Mouse (Mus musculus): ENCODE measurements around the gene Helq. TPM values are rescaled to one million over a fixed set of nuclear protein-coding genes. Genes with fewer than 3 reads are reported as not detected.

Gene Helq
- total RNA-seq (2014; rRNA removed) (9.4 and 10.6 TPM in 2 replicates), polyA plus RNA-seq (2015; fragmentation: Nextera tagmentation; extraction: Ambion mirVana) (11.1 and 12.7 TPM in 2 replicates)

GRCm38 (mm10) chr5:100798165-100798860, at the start of gene Helq, which contains the start of gene Mrps18c:
Gene Helq (minus strand): TSS chr5:100798598.
Gene Mrps18c (plus strand): TSS chr5:100798627.
- H3K9ac ChIP-seq (replicated peaks; ENCODE audit: low read length), result peak within 1 kb of the TSS; percentile 88
- peak; percentile 97 for ATAC-seq
- peak within 1 kb of the TSS; percentile 73; the same call in 1 of the 2 replicates for H3K27ac ChIP-seq
- peaks cover 33% of the 10 kb centered on the region; the same call in 1 of the 2 replicates for H3K36me3 ChIP-seq (ENCODE audit: insufficient read depth, low read length)
- H3K4me1 ChIP-seq (ENCODE audit: insufficient read depth, low read length), result no peaks in the 10 kb centered on the region; the same call in 1 of the 2 replicates
- H3K9me3 ChIP-seq (ENCODE audit: low read length), result no peaks in the 10 kb centered on the region
- no peaks in the 10 kb centered on the region for H3K27me3 ChIP-seq (ENCODE audit: insufficient read depth, low read length)
- H3K4me3 ChIP-seq (ENCODE audit: low read length), result peak within 1 kb of the TSS; percentile 85
- H3K4me2 ChIP-seq (ENCODE audit: low read depth, low read length), result peak within 1 kb of the TSS; percentile 91
- DNase-seq (ENCODE audit: low spot score), result peak; percentile 96
- WGBS, result under 1% methylated on average over 67 of the region's 67 CpGs
- TF ChIP-seq CTCF (IDR thresholded peaks at IDR 0.05; ENCODE audit: low read depth), result no peak

DNA sequence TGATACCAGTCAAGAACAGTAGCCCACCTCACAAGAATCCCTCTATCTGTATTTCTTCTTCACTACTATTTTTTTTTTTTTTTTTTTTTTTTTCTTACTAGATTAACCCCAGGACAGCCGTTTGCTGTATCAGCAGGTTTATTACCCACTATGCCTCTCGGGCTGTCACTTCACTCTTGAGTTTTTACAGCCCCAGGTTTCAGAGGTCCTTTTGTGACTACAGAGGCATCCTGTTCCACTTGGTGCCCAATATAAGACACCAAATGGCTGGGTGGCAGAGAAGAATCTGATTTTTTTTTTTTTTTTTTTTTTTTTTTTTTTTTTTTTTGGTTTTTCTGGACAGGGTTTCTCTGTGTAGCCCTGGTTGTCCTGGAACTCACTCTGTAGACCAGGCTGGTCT, 48.7 kb upstream of the Helq start:
- TF ChIP-seq CTCF (IDR thresholded peaks at IDR 0.05; ENCODE audit: low read depth), result no peak
- WGBS, result 12% methylated on average over 2 of the region's 2 CpGs
- ATAC-seq (no peak), DNase-seq (ENCODE audit: low spot score) (no peak)
- Histone ChIP-seq H3K4me1 (ENCODE audit: insufficient read depth, low read length) (peaks cover 5% of the 10 kb centered on the region; the same call in 1 of the 2 replicates), H3K27me3 (ENCODE audit: insufficient read depth, low read length) (peaks cover 5% of the 10 kb centered on the region; the same call in 1 of the 2 replicates), H3K9me3 (ENCODE audit: low read length) (no peaks in the 10 kb centered on the region), H3K36me3 (ENCODE audit: insufficient read depth, low read length) (no peaks in the 10 kb centered on the region), H3K4me3 (ENCODE audit: low read length) (peak overlapping the region; percentile 67), H3K4me2 (ENCODE audit: low read depth, low read length) (peak overlapping the region; percentile 99), H3K9ac (replicated peaks; ENCODE audit: low read length) (no peak overlapping the region), H3K27ac (no peak overlapping the region)

DNA sequence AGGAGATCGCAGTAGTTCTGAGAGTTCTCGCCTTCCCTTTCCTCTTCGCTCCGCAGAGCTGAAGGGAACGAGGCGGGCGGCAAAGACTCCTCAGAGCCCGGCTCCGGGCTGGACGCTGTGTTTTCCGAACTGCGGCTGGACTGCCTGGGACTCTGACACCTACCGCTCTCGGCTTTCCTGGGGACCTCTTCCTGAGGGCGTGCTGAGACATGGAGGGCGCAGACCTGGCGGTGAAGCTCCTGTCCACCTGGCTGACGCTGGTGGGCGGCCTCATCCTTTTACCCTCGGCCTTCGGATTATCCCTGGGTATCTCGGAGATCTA, 48.2 kb upstream of the Helq start:
- Histone ChIP-seq H3K27ac (no peak overlapping the region), H3K9me3 (ENCODE audit: low read length) (no peaks in the 10 kb centered on the region), H3K36me3 (ENCODE audit: insufficient read depth, low read length) (no peaks in the 10 kb centered on the region), H3K9ac (replicated peaks; ENCODE audit: low read length) (peak overlapping the region; percentile 48), H3K27me3 (ENCODE audit: insufficient read depth, low read length) (peaks cover 5% of the 10 kb centered on the region; the same call in 1 of the 2 replicates), H3K4me2 (ENCODE audit: low read depth, low read length) (peak overlapping the region; percentile 99), H3K4me3 (ENCODE audit: low read length) (peak overlapping the region; percentile 67), H3K4me1 (ENCODE audit: insufficient read depth, low read length) (peaks cover 5% of the 10 kb centered on the region; the same call in 1 of the 2 replicates)
- 1% methylated on average over 19 of the region's 22 CpGs for WGBS
- peak; percentile 27 for ATAC-seq
- DNase-seq (ENCODE audit: low spot score), result no peak
- TF ChIP-seq CTCF (IDR thresholded peaks at IDR 0.05; ENCODE audit: low read depth), result no peak

GRCm38 (mm10) chr5:100845848-100846598, 47.6 kb upstream of the Helq start:
- H3K4me1 ChIP-seq (ENCODE audit: insufficient read depth, low read length), result peaks cover 5% of the 10 kb centered on the region; the same call in 1 of the 2 replicates
- H3K36me3 ChIP-seq (ENCODE audit: insufficient read depth, low read length), result no peaks in the 10 kb centered on the region
- peak overlapping the region; percentile 67 for H3K4me3 ChIP-seq (ENCODE audit: low read length)
- peaks cover 5% of the 10 kb centered on the region; the same call in 1 of the 2 replicates for H3K27me3 ChIP-seq (ENCODE audit: insufficient read depth, low read length)
- H3K9me3 ChIP-seq (ENCODE audit: low read length), result no peaks in the 10 kb centered on the region
- ATAC-seq, result peak; percentile 67
- no peak for TF ChIP-seq CTCF (IDR thresholded peaks at IDR 0.05; ENCODE audit: low read depth)
- H3K9ac ChIP-seq (replicated peaks; ENCODE audit: low read length), result peak overlapping the region; percentile 48
- WGBS, result under 1% methylated on average over 52 of the region's 52 CpGs
- DNase-seq (ENCODE audit: low spot score), result peak; percentile 30
- H3K4me2 ChIP-seq (ENCODE audit: low read depth, low read length), result peak overlapping the region; percentile 99
- H3K27ac ChIP-seq, result no peak overlapping the region

DNA sequence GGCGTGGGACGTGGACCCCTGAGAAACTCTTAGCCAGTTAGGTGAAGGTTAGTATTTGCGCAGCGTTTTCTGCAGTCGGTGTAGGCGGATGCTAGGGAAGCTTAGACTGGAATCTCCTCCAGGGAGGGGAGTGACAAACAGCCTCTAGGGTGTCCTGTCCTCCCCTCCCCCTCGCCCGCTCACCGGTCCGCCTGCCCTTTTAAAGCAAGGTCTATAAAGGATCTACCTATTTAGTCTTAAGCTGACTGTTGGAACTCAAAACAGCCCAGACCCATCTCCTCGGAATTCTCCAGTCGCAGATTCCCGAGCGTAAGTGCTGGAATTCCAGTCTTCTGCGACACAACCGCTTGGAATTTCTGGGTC, 47.1 kb upstream of the Helq start, which contains the start of gene Gpat3:
Gene Gpat3, plus strand, starts transcription at position 229 of the 363 bp plus-strand sequence.
- WGBS, result under 1% methylated on average over 16 of the region's 16 CpGs
- Histone ChIP-seq H3K36me3 (ENCODE audit: insufficient read depth, low read length) (no peaks in the 10 kb centered on the region), H3K4me2 (ENCODE audit: low read depth, low read length) (peak within 1 kb of the TSS; percentile 99), H3K27ac (no peak within 1 kb of the TSS), H3K4me3 (ENCODE audit: low read length) (peak within 1 kb of the TSS; percentile 67), H3K27me3 (ENCODE audit: insufficient read depth, low read length) (peaks cover 5% of the 10 kb centered on the region; the same call in 1 of the 2 replicates), H3K9me3 (ENCODE audit: low read length) (no peaks in the 10 kb centered on the region), H3K9ac (replicated peaks; ENCODE audit: low read length) (peak within 1 kb of the TSS; percentile 48), H3K4me1 (ENCODE audit: insufficient read depth, low read length) (peaks cover 5% of the 10 kb centered on the region; the same call in 1 of the 2 replicates)
- TF ChIP-seq CTCF (IDR thresholded peaks at IDR 0.05; ENCODE audit: low read depth), result no peak
- DNase-seq (ENCODE audit: low spot score), result no peak
- no peak for ATAC-seq

DNA sequence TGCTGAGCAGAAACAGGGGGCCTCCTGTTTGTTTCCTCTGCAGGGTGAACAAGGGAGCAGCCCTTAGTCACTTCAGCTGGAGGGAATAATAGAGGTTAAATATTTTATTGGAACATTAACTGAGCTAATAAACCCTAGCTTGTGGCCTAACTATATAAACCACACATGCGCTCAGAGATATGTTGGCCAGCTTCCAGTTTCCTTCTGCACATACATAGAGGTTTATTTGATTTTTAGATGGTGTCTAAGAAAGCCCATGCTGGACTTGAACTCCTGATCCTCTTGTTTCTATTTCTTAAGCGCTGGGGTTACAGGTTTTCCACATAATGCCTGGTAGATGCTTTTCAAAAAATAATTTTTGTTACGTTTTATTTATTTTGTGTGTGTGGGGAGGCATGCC, 46.1 kb upstream of the Helq start:
- 61% methylated on average over 3 of the region's 3 CpGs for whole genome bisulfite sequencing
- DNase-seq (ENCODE audit: low spot score) (no peak), ATAC-seq (no peak)
- Histone ChIP-seq H3K9me3 (ENCODE audit: low read length) (no peaks in the 10 kb centered on the region), H3K36me3 (ENCODE audit: insufficient read depth, low read length) (no peaks in the 10 kb centered on the region), H3K9ac (replicated peaks; ENCODE audit: low read length) (no peak overlapping the region), H3K27me3 (ENCODE audit: insufficient read depth, low read length) (peaks cover 5% of the 10 kb centered on the region; the same call in 1 of the 2 replicates), H3K4me2 (ENCODE audit: low read depth, low read length) (no peak overlapping the region), H3K27ac (no peak overlapping the region), H3K4me3 (ENCODE audit: low read length) (no peak overlapping the region), H3K4me1 (ENCODE audit: insufficient read depth, low read length) (peaks cover 5% of the 10 kb centered on the region; the same call in 1 of the 2 replicates)
- no peak for TF ChIP-seq CTCF (IDR thresholded peaks at IDR 0.05; ENCODE audit: low read depth)
